In genomic region chr4:143411566-143412218, GRCm38 (mm10) we compare ENCODE assay signal across 8 mouse cellular contexts. TPM values are rescaled to one million over a fixed set of nuclear protein-coding genes. Genes with fewer than 3 reads are reported as not detected.
DNase-seq lines count a peak whose midpoint lies in the region; ATAC-seq and TF ChIP-seq lines count a peak whose summit lies in the region.

No protein-coding gene starts in this region.

- POLR2A ChIA-PET in Patski (lab: Charles Lee), result no interaction called here

- WGBS in forebrain, embryonic 12.5 days, result 72% methylated on average over 5 of the region's 5 CpGs
- WGBS in midbrain, embryonic 13.5 days, result 73% methylated on average over 5 of the region's 5 CpGs

- peaks cover 24% of the 10 kb centered on the region for H3K36me3 ChIP-seq in forebrain, embryonic 12.5 days (replicated peaks)
- peaks cover 26% of the 10 kb centered on the region for H3K36me3 ChIP-seq in midbrain, embryonic 13.5 days

- H3K4me3 ChIP-seq in layer of hippocampus, adult 2 months, result peak overlapping the region; percentile 56
- H3K4me3 ChIP-seq in forebrain, embryonic 12.5 days (replicated peaks), result peak overlapping the region; percentile 42
- H3K4me3 ChIP-seq in midbrain, embryonic 13.5 days (replicated peaks), result peak overlapping the region; percentile 52

- in situ Hi-C loops in Patski (cut with MboI; ENCODE audit: low pct_unique_long_range_greater_than_20kb), result no loop called here

- H3K27ac ChIP-seq in layer of hippocampus, adult 2 months, result peak overlapping the region; percentile 91
- no peak overlapping the region for H3K27ac ChIP-seq in forebrain, embryonic 12.5 days
- no peak overlapping the region; the same call in 1 of the 2 replicates for H3K27ac ChIP-seq in midbrain, embryonic 13.5 days

- no peak for TF ChIP-seq CTCF in layer of hippocampus, adult 2 months (conservative IDR thresholded peaks at IDR 0.05)
- TF ChIP-seq CTCF in Patski (IDR thresholded peaks at IDR 0.05), result no peak

- CTCF ChIA-PET in Patski (lab: Charles Lee), result no interaction called here

- H3K4me2 ChIP-seq in forebrain, embryonic 12.5 days, result peak overlapping the region; percentile 53
- peak overlapping the region; percentile 56 for H3K4me2 ChIP-seq in midbrain, embryonic 13.5 days (replicated peaks)

- H3K4me1 ChIP-seq in forebrain, embryonic 12.5 days, result peaks cover 6% of the 10 kb centered on the region; the same call in 1 of the 2 replicates
- peaks cover 10% of the 10 kb centered on the region for H3K4me1 ChIP-seq in midbrain, embryonic 13.5 days (replicated peaks)

- H3K27me3 ChIP-seq in Patski, result no peaks in the 10 kb centered on the region
- no peaks in the 10 kb centered on the region for H3K27me3 ChIP-seq in forebrain, embryonic 12.5 days
- H3K27me3 ChIP-seq in midbrain, embryonic 13.5 days, result peaks cover 7% of the 10 kb centered on the region

- peak overlapping the region; percentile 46 for H3K9ac ChIP-seq in forebrain, embryonic 12.5 days
- peak overlapping the region; percentile 59; the same call in 1 of the 2 replicates for H3K9ac ChIP-seq in midbrain, embryonic 13.5 days (replicated peaks)

- peak; percentile 19 for ATAC-seq in Patski
- ATAC-seq in forebrain, embryonic 12.5 days (ENCODE audit: low FRiP score), result peak; percentile 27; the same call in 1 of the 2 replicates
- ATAC-seq in midbrain, embryonic 13.5 days, result peak; percentile 53

- H3K9me3 ChIP-seq in forebrain, embryonic 12.5 days, result no peaks in the 10 kb centered on the region
- no peaks in the 10 kb centered on the region; the same call in 1 of the 2 replicates for H3K9me3 ChIP-seq in midbrain, embryonic 13.5 days

- no peak for DNase-seq in layer of hippocampus, adult 2 months (ENCODE audit: low spot score in 2 of 2)
- DNase-seq in layer of hippocampus, postnatal 25 days (ENCODE audit: extremely low spot score in 1 of 2, low spot score in 1 of 2), result no peak
- no peak for DNase-seq in Patski (ENCODE audit: low read depth, low spot score)
- peak; percentile 6 for DNase-seq in kidney, postnatal 14 days
- DNase-seq in thymus, postnatal 25 days, result no peak
- DNase-seq in spleen, postnatal 14 days (ENCODE audit: low spot score in 2 of 2), result no peak

RNA-seq across cellular contexts. Expression of gene Pramef8, which starts 0.5 kb away (rescaled TPM):
- 10 to 100 TPM; 14.1 to 14.4 TPM for total RNA-seq in layer of hippocampus, adult 2 months (2021)
- total RNA-seq in layer of hippocampus, postnatal 25 days (2021), result 10 to 100 TPM; 10.8 to 11.6 TPM
- 17.4 TPM for polyA plus RNA-seq in Patski (2021)
- polyA plus RNA-seq in forebrain, embryonic 12.5 days (2016; fragmentation: Nextera tagmentation; extraction: Ambion mirVana), result 18.7 and 23.4 TPM in 2 replicates
- 26.0 and 27.5 TPM in 2 replicates for polyA plus RNA-seq in midbrain, embryonic 13.5 days (2015; fragmentation: Nextera tagmentation; extraction: Ambion mirVana)

RNA-seq across cellular contexts. Expression of gene Pramel1, which starts 17.5 kb away (rescaled TPM):
- not detected for total RNA-seq in layer of hippocampus, adult 2 months (2021)
- not detected for total RNA-seq in layer of hippocampus, postnatal 25 days (2021)
- polyA plus RNA-seq in Patski (2021), result not detected
- not detected in 2 replicates for polyA plus RNA-seq in forebrain, embryonic 12.5 days (2016; fragmentation: Nextera tagmentation; extraction: Ambion mirVana)
- polyA plus RNA-seq in midbrain, embryonic 13.5 days (2015; fragmentation: Nextera tagmentation; extraction: Ambion mirVana), result not detected in 2 replicates

RNA-seq across cellular contexts. Expression of gene Oog4, which starts 38.4 kb away (rescaled TPM):
- not detected for total RNA-seq in layer of hippocampus, adult 2 months (2021)
- total RNA-seq in layer of hippocampus, postnatal 25 days (2021), result not detected
- polyA plus RNA-seq in Patski (2021), result not detected
- polyA plus RNA-seq in forebrain, embryonic 12.5 days (2016; fragmentation: Nextera tagmentation; extraction: Ambion mirVana), result not detected in 2 replicates
- not detected in 2 replicates for polyA plus RNA-seq in midbrain, embryonic 13.5 days (2015; fragmentation: Nextera tagmentation; extraction: Ambion mirVana)
